Mouse (Mus musculus) urinary bladder, adult 18-20 months (tissue): ENCODE measurements around the gene Vars.
"Not testable (repeated sequence)": the region's sequence is repeated elsewhere in the genome, so short reads cannot be mapped to it uniquely, and the experiment has no call there.

ENCODE experiments used
- DNase-seq, 2 experiments: peaks; one replicate each; pipeline ENCODE4 v3.0.0; 2022; ENCODE audit warnings: low spot score in 2 of 2, mixed read lengths in 2 of 2

Vars gene

GRCm38 (mm10) chr17:35000717-35001451, at the start of gene Vars:
Gene Vars (plus strand): TSS chr17:35000987.
- DNase-seq: peak; percentile 82 to 92

DNA sequence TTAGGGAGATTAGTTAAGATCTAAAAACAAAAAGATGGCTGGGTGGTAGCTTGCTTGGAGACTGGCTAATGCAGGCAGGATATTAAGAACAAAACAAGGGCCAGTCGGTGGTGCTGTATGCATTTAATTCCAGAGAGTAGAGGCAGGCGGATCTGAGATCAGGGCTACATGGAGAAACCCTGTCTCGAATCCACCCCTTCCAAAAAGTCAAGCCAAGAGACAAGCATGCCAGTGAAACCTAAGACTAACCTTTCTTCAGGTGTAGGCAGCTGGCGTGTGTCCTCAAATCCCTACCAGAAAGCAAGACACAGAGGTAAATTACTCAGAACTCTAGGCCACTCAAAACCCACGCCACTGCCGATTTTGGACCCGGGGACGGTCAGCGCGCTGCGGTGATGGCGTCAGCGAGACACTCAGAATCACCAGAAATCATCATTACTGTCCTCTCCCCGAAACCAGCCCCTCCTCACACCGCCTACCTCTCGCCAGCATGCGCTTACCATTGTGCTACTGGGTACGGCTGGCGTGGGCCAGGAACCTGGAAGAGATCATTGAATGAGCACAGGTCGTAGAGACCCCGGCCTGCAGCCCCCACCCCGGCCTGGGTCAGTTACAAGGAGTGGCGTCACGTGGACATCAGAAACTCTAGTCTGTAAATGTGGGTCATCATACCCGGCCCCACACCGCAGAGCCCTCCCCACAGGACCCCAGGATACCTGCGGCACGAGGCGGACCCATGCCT, 49.0 kb upstream of the Vars start:
- no peak for DNase-seq

GRCm38 (mm10) chr17:34952378-34953040, 48.3 kb upstream of the Vars start:
- DNase-seq: peak; percentile 64 to 69

DNA sequence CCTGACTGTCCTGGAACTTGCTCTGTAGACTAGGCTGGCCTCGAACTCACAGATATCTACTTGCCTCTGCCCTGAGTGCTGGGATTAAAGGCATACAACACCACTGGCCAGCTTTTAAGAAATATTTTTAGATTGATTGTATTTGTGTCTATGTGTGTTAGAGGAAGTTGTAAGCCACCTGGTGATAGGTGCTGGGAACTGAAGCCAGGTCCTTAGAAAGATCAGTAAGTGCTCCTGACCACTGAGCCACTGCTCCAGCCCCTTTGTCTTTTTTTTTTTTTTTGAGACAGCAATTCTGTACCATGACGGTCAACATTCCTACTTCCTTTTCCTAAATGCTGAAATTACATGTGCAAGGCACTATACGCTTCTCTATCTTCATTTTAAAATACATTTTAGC, 47.5 kb upstream of the Vars start:
- no peak for DNase-seq

GRCm38 (mm10) chr17:34953904-34954303, 46.9 kb upstream of the Vars start:
- DNase-seq: no peak

- DNase-seq: no peak
Observed at GRCm38 (mm10) chr17:34954831-34955230, 46.0 kb upstream of the Vars start.

DNA sequence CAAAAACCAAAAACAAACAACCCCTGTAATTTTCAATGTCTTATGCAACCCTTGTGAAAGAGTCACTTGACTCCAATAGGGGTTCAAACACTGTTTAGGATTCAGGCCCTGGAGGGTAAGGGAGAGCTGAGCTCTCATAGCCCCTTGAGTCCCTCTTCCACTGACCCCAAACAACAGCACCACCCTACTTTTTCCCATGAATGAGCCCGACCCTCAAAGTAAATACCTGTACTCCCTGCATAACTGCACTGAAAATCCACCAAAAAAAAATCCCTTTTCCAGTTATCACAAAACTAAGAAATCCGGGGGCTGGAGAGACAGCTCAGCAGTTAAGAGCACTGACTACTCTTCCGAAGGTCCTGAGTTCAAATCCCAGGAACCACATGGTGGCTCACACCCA, 44.9 kb upstream of the Vars start:
- DNase-seq: no peak

GRCm38 (mm10) chr17:34956340-34956739, 44.4 kb upstream of the Vars start:
- no peak for DNase-seq

GRCm38 (mm10) chr17:34957291-34957690, 43.5 kb upstream of the Vars start:
- not testable (repeated sequence) for DNase-seq

- DNase-seq: peak in 1 of 2 experiments; percentile 33
Observed at GRCm38 (mm10) chr17:34957966-34958365, 42.8 kb upstream of the Vars start.

- DNase-seq: not testable (repeated sequence)
Observed at GRCm38 (mm10) chr17:34958734-34959129, 42.1 kb upstream of the Vars start.

DNA sequence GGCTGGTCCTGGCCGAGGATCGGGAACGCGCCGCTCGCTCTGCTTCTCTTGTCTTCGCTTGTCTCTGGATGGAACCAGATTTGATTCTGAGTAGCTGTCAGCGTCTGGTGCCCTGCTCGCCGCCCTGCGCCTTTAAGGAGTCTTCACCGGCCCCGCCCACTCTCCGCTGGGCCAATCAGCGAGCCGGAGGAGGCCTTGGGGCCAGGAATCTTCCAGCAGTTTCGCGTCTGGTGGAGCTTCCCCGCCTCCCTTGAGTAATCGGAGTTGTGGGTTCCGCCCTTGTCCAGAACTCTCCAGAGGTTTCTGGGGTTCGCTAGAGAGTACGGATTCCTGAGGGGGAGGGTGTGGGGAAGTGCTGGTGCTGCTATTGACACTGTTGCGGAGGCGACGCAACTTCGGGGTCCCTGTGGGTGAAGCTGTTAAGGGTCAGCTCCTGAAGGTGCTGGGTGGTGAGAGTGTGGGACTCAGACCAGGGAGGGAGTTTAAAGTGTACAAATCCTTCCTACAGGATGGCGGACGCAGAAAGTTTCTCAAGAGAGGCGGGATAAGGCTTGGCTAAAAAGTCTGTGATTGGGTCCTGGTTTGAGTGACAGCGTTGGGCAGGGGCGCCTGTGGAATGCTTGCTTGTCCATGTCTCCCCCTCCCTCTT, 41.5 kb upstream of the Vars start, which contains the start of gene Hspa1b:
Gene Hspa1b, minus strand, starts transcription at position 109 of the 649 bp plus-strand sequence.
- peak; percentile 86 to 89 for DNase-seq

- DNase-seq: peak; percentile 30 to 65
Observed at GRCm38 (mm10) chr17:34959881-34960515, 40.8 kb upstream of the Vars start.

- peak; percentile 23 to 65 for DNase-seq
Observed at GRCm38 (mm10) chr17:34960702-34961493, 39.9 kb upstream of the Vars start.

DNA sequence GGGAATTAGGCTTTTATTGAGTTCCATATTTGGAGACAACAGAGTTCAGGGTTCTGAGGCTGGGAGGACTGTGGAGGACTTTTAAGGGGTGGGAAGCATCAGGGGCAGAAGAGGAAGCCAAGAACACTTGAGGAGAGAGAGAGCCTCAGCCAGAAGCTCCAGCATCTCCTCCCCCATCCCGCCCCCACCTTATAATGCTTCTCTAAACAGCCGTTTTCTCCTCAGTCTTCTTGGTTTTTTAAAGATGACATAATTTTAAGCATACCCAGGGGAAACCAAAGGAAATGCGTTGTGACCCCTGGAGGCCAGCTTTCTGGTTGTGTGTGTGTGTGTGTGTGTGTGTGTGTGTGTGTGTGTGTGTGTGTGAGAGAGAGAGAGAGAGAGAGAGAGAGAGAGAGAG, 38.7 kb upstream of the Vars start:
- no peak for DNase-seq

DNA sequence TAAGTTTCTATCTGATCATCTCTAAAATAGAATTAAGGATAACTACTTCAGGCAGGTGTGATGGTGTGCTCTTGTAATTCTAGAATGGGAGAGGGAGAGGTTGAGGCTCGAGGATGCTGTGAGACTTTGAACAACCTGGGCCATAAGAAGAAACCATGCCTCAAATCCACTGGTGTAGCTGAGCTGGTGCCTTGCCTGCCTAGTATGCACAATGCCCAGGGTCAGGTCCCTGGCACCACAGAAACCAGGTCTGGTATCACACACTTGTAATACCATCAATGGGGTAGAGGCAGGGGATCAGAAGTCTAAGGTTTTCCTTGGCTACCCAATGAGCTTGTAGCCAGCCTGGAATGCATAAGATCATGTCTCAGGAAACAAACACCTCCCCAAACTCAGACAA, 37.9 kb upstream of the Vars start:
- DNase-seq: no peak

GRCm38 (mm10) chr17:34964640-34965049, 36.1 kb upstream of the Vars start:
- DNase-seq: peak; percentile 20 to 53

GRCm38 (mm10) chr17:34965627-34966026, 35.2 kb upstream of the Vars start:
- DNase-seq: peak in 1 of 2 experiments; percentile 25

DNA sequence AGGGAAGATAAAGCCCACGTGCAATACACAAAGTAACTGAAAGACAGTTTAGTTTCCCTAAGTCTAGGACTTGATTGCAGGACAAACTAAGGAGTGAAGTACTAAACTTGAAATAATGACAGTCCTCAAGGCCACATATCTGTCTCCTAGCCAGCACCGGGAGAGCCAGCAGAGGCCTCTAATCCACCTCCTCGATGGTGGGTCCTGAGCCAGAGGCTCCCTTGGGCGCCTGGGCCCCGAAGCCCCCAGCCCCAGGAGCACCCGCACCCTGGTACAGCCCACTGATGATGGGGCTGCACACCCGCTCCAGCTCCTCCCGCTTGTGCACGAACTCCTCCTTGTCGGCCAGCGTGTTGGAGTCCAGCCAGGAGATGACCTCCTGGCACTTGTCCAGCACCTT, 31.0 kb upstream of the Vars start, which contains the start of gene Gm20481:
Gene Gm20481, plus strand, starts transcription at position 91 of the 400 bp plus-strand sequence.
- DNase-seq: not testable (repeated sequence)

GRCm38 (mm10) chr17:34970850-34971249, 29.9 kb upstream of the Vars start:
- DNase-seq: not testable (repeated sequence)
